Mouse (Mus musculus) lung, embryonic 16.5 days (tissue): ENCODE results near the gene Ctnnb1. TPM values are rescaled to one million over a fixed set of nuclear protein-coding genes. Genes with fewer than 3 reads are reported as not detected.
A peak's percentile ranks its signal among the peaks of the same experiment; 100 is the strongest.

Experiments
- ATAC-seq: fragments of 200-750 bp; cut with Nextera tagmentation; 2 replicates; pipeline ENCODE4 v1.8.0; 2017; ENCODE audit warnings: low read depth, mild to moderate bottlenecking, moderate library complexity
- H3K27ac ChIP-seq: fragments of 300-500 bp; sonication (generic); 2 replicates; pipeline ENCODE4 v1.5.1; 2014; ENCODE audit warnings: mild to moderate bottlenecking, control low read depth, low read length
- H3K27me3 ChIP-seq: fragments of 300-500 bp; sonication (generic); 2 replicates; pipeline ENCODE4 v1.6.1; 2014; ENCODE audit warnings: low read depth, low read length, mixed read lengths; ENCODE audit not compliant: control insufficient read depth, insufficient read depth
- H3K36me3 ChIP-seq: fragments of 300-500 bp; sonication (generic); 2 replicates; pipeline ENCODE4 v1.6.1; 2014; ENCODE audit warnings: low read length; ENCODE audit not compliant: control insufficient read depth, insufficient read depth
- H3K4me1 ChIP-seq: fragments of 300-500 bp; sonication (generic); replicated peaks from 2 replicates; pipeline ENCODE4 v1.6.1; 2014; ENCODE audit warnings: low read length, mixed read lengths; ENCODE audit not compliant: control insufficient read depth, insufficient read depth
- H3K4me2 ChIP-seq: fragments of 300-500 bp; sonication (generic); 2 replicates; pipeline ENCODE4 v1.6.1; 2014; ENCODE audit warnings: low read depth, low read length, control low read depth
- H3K4me3 ChIP-seq: fragments of 300-500 bp; sonication (generic); 2 replicates; pipeline ENCODE4 v1.5.1; 2014; ENCODE audit warnings: mild to moderate bottlenecking, low read length, control low read depth
- H3K9ac ChIP-seq: fragments of 300-500 bp; sonication (generic); 2 replicates; pipeline ENCODE4 v1.6.1; 2014; ENCODE audit warnings: low read length, control low read depth
- H3K9me3 ChIP-seq: fragments of 300-500 bp; sonication (generic); 2 replicates; pipeline ENCODE4 v1.6.1; 2016; ENCODE audit warnings: low read length; ENCODE audit not compliant: control insufficient read depth
- WGBS: fragments of 180-500 bp; shearing (Covaris S2); extraction: QIAGEN DNeasy Blood & Tissue Kit; methylation state at CpG from one replicate; pipeline ENCODE4 v1.1.7; 2014; 5-methylcytosine and 5-hydroxymethylcytosine counted together
- polyA plus RNA-seq: library from polyadenylated mRNA; unstranded; fragments of >200 nt; fragmentation: Nextera tagmentation; extraction: Ambion mirVana; gene quantifications from 2 replicates; pipeline ENCODE4 v1.2.1, GENCODE M21; 2015

Ctnnb1 gene
- polyA plus RNA-seq, 1 experiment from 2014 or later: 523 TPM

GRCm38 (mm10) chr9:120963104-120963503 is 34.1 kb downstream of the Ctnnb1 start:
- H3K4me3 ChIP-seq: no peak overlapping the region
- no peak overlapping the region for H3K27ac ChIP-seq
- peaks cover 77% of the 10 kb centered on the region for H3K36me3 ChIP-seq
- 0 out of 2 replicates have a peak, but pooled peaks cover 2% of the 10 kb centered on the region for H3K4me1 ChIP-seq
- peak; percentile 34; the same call in 1 of the 2 replicates for ATAC-seq
- 80% methylated on average over 4 of the region's 4 CpGs for WGBS
- H3K9me3 ChIP-seq: no peaks in the 10 kb centered on the region
- H3K27me3 ChIP-seq: no peaks in the 10 kb centered on the region
- H3K9ac ChIP-seq: no peak overlapping the region
- H3K4me2 ChIP-seq: no peak overlapping the region

- no peak for ATAC-seq
- Histone ChIP-seq H3K4me1 (0 out of 2 replicates have a peak, but pooled peaks cover 2% of the 10 kb centered on the region), H3K9ac (no peak overlapping the region), H3K4me3 (no peak overlapping the region), H3K27me3 (no peaks in the 10 kb centered on the region), H3K27ac (no peak overlapping the region), H3K4me2 (no peak overlapping the region), H3K9me3 (no peaks in the 10 kb centered on the region), H3K36me3 (peaks cover 76% of the 10 kb centered on the region)
- 84% methylated on average over 3 of the region's 3 CpGs for WGBS
Measured at GRCm38 (mm10) chr9:120963720-120964119, 34.7 kb downstream of the Ctnnb1 start.

GRCm38 (mm10) chr9:120964224-120964623 is 35.2 kb downstream of the Ctnnb1 start:
- Histone ChIP-seq H3K27me3 (no peaks in the 10 kb centered on the region), H3K9ac (no peak overlapping the region), H3K9me3 (no peaks in the 10 kb centered on the region), H3K36me3 (peaks cover 76% of the 10 kb centered on the region), H3K4me2 (no peak overlapping the region), H3K27ac (no peak overlapping the region), H3K4me3 (no peak overlapping the region), H3K4me1 (0 out of 2 replicates have a peak, but pooled peaks cover 2% of the 10 kb centered on the region)
- 61% methylated on average over 5 of the region's 5 CpGs for WGBS
- no peak for ATAC-seq

- Histone ChIP-seq H3K27ac (no peak overlapping the region), H3K9me3 (no peaks in the 10 kb centered on the region), H3K4me1 (0 out of 2 replicates have a peak, but pooled peaks cover 2% of the 10 kb centered on the region), H3K4me2 (no peak overlapping the region), H3K36me3 (peaks cover 75% of the 10 kb centered on the region), H3K4me3 (no peak overlapping the region), H3K27me3 (no peaks in the 10 kb centered on the region), H3K9ac (no peak overlapping the region)
- ATAC-seq: no peak
- 79% methylated on average over 10 of the region's 10 CpGs for WGBS
Measured at GRCm38 (mm10) chr9:120965007-120965406, 36.0 kb downstream of the Ctnnb1 start.

GRCm38 (mm10) chr9:120973026-120973515 is 44.1 kb downstream of the Ctnnb1 start:
- peaks cover 11% of the 10 kb centered on the region for H3K4me1 ChIP-seq
- H3K27me3 ChIP-seq: no peaks in the 10 kb centered on the region
- H3K9me3 ChIP-seq: no peaks in the 10 kb centered on the region
- H3K27ac ChIP-seq: no peak overlapping the region
- peaks cover 16% of the 10 kb centered on the region for H3K36me3 ChIP-seq
- no peak for ATAC-seq
- H3K9ac ChIP-seq: no peak overlapping the region
- no peak overlapping the region for H3K4me2 ChIP-seq
- no peak overlapping the region for H3K4me3 ChIP-seq
- 51% methylated on average over 6 of the region's 6 CpGs for WGBS

- Histone ChIP-seq H3K4me2 (no peak overlapping the region), H3K27me3 (no peaks in the 10 kb centered on the region), H3K4me1 (peaks cover 11% of the 10 kb centered on the region), H3K4me3 (no peak overlapping the region), H3K9ac (no peak overlapping the region), H3K9me3 (no peaks in the 10 kb centered on the region), H3K36me3 (peaks cover 6% of the 10 kb centered on the region), H3K27ac (no peak overlapping the region)
- no peak for ATAC-seq
- WGBS: 67% methylated on average over 2 of the region's 2 CpGs
Measured at GRCm38 (mm10) chr9:120974209-120974608, 45.2 kb downstream of the Ctnnb1 start.

- Histone ChIP-seq H3K9ac (no peak overlapping the region), H3K4me3 (no peak overlapping the region), H3K9me3 (no peaks in the 10 kb centered on the region), H3K4me2 (no peak overlapping the region), H3K4me1 (peaks cover 11% of the 10 kb centered on the region), H3K27me3 (no peaks in the 10 kb centered on the region), H3K36me3 (no peaks in the 10 kb centered on the region), H3K27ac (peak overlapping the region; percentile 51)
- 30% methylated on average over 5 of the region's 5 CpGs for WGBS
- ATAC-seq: peak; percentile 94
Measured at GRCm38 (mm10) chr9:120976158-120976557, 47.1 kb downstream of the Ctnnb1 start.

GRCm38 (mm10) chr9:120976856-120977255 is 47.8 kb downstream of the Ctnnb1 start:
- 78% methylated on average over 4 of the region's 4 CpGs for WGBS
- no peaks in the 10 kb centered on the region for H3K27me3 ChIP-seq
- H3K4me2 ChIP-seq: no peak overlapping the region
- no peak overlapping the region for H3K9ac ChIP-seq
- no peak overlapping the region for H3K27ac ChIP-seq
- peaks cover 16% of the 10 kb centered on the region for H3K4me1 ChIP-seq
- no peaks in the 10 kb centered on the region for H3K9me3 ChIP-seq
- H3K36me3 ChIP-seq: no peaks in the 10 kb centered on the region
- H3K4me3 ChIP-seq: no peak overlapping the region
- no peak for ATAC-seq

GRCm38 (mm10) chr9:120981777-120982176 is 52.8 kb downstream of the Ctnnb1 start:
- Histone ChIP-seq H3K4me1 (peaks cover 5% of the 10 kb centered on the region; the same call in 1 of the 2 replicates), H3K27me3 (no peaks in the 10 kb centered on the region), H3K9ac (no peak overlapping the region), H3K4me3 (no peak overlapping the region), H3K27ac (no peak overlapping the region), H3K4me2 (no peak overlapping the region), H3K9me3 (no peaks in the 10 kb centered on the region), H3K36me3 (no peaks in the 10 kb centered on the region)
- 69% methylated on average over 7 of the region's 7 CpGs for WGBS
- ATAC-seq: no peak

GRCm38 (mm10) chr9:120983849-120984248 is 54.8 kb downstream of the Ctnnb1 start:
- Histone ChIP-seq H3K4me1 (peaks cover 13% of the 10 kb centered on the region), H3K36me3 (no peaks in the 10 kb centered on the region), H3K4me3 (no peak overlapping the region), H3K9me3 (no peaks in the 10 kb centered on the region), H3K27me3 (no peaks in the 10 kb centered on the region), H3K4me2 (no peak overlapping the region), H3K27ac (no peak overlapping the region), H3K9ac (no peak overlapping the region)
- WGBS: 86% methylated on average over 8 of the region's 8 CpGs
- no peak for ATAC-seq
